Mouse (Mus musculus) gastrocnemius, adult 8-10 months (tissue): ENCODE measurements around the gene Pbx3. TPM values are rescaled to one million over a fixed set of nuclear protein-coding genes. Genes with fewer than 3 reads are reported as not detected.

Experiments used
- DNase-seq, 2 experiments: peaks; one replicate each; pipeline ENCODE4 v3.0.0; 2022; ENCODE audit warnings: low spot score in 2 of 2
- total RNA-seq, 4 experiments: library from RNA; stranded (reverse); gene quantifications; 2 replicates each; pipeline ENCODE4 v1.2.4; 2022

Pbx3 gene
- total RNA-seq, 4 experiments from 2014 or later, result 1.3 to 1.9 (median 1.6) TPM

- DNase-seq, result no peak
These were observed 74.7 kb downstream of the Pbx3 start for GRCm38 (mm10) chr2:34298202-34298601.

GRCm38 (mm10) chr2:34289726-34290125, 83.2 kb downstream of the Pbx3 start:
- no peak for DNase-seq

GRCm38 (mm10) chr2:34284239-34284638, 88.7 kb downstream of the Pbx3 start:
- DNase-seq, result no peak

GRCm38 (mm10) chr2:34280996-34281395, 91.9 kb downstream of the Pbx3 start:
- no peak for DNase-seq

- no peak for DNase-seq
These were observed 93.2 kb downstream of the Pbx3 start for GRCm38 (mm10) chr2:34279726-34280125.

GRCm38 (mm10) chr2:34275630-34276193, 97.2 kb downstream of the Pbx3 start:
- DNase-seq, result no peak

- DNase-seq, result no peak
These were observed 110.9 kb downstream of the Pbx3 start for GRCm38 (mm10) chr2:34262046-34262445.

GRCm38 (mm10) chr2:34260653-34261076, 112.3 kb downstream of the Pbx3 start:
- no peak for DNase-seq

- no peak for DNase-seq
These were observed 114.7 kb downstream of the Pbx3 start for GRCm38 (mm10) chr2:34258256-34258655.

GRCm38 (mm10) chr2:34257611-34258010, 115.3 kb downstream of the Pbx3 start:
- no peak for DNase-seq

- DNase-seq, result no peak
These were observed 116.9 kb downstream of the Pbx3 start for GRCm38 (mm10) chr2:34256000-34256553.

- DNase-seq, result no peak
These were observed 119.3 kb downstream of the Pbx3 start for GRCm38 (mm10) chr2:34253627-34254026.

GRCm38 (mm10) chr2:34253111-34253510, 119.8 kb downstream of the Pbx3 start:
- no peak for DNase-seq

- DNase-seq, result no peak
These were observed 120.7 kb downstream of the Pbx3 start for GRCm38 (mm10) chr2:34252286-34252685.

GRCm38 (mm10) chr2:34249961-34250658, 122.8 kb downstream of the Pbx3 start:
- no peak for DNase-seq

GRCm38 (mm10) chr2:34249141-34249960, 123.6 kb downstream of the Pbx3 start:
- DNase-seq, result peak in 1 of 2 experiments; percentile 4

- DNase-seq, result no peak
These were observed 132.1 kb downstream of the Pbx3 start for GRCm38 (mm10) chr2:34240885-34241284.

GRCm38 (mm10) chr2:34239315-34239858, 133.6 kb downstream of the Pbx3 start:
- DNase-seq, result no peak

GRCm38 (mm10) chr2:34235467-34236075, 137.4 kb downstream of the Pbx3 start:
- DNase-seq, result no peak

- no peak for DNase-seq
These were observed 138.7 kb downstream of the Pbx3 start for GRCm38 (mm10) chr2:34234274-34234673.

GRCm38 (mm10) chr2:34233271-34233670, 139.7 kb downstream of the Pbx3 start:
- no peak for DNase-seq
